Mouse (Mus musculus): ENCODE data around the gene Hbq1a. TPM values are rescaled to one million over a fixed set of nuclear protein-coding genes. Genes with fewer than 3 reads are reported as not detected.

The Hbq1a gene
- polyA plus RNA-seq, 1 experiment from 2014 or later: 0.94 TPM

GRCm38 (mm10) chr11:32297866-32298531 is 1.9 kb upstream of the Hbq1a start:
- ATAC-seq (no peak), DNase-seq (ENCODE audit: low spot score) (no peak)
- no peak overlapping the region for H3K4me3 ChIP-seq (ENCODE audit: low read depth, low read length)
- no peaks in the 10 kb centered on the region for H3K36me3 ChIP-seq (ENCODE audit: insufficient read depth, low read length)
- TF ChIP-seq EP300 (IDR thresholded peaks at IDR 0.05) (no peak), CTCF (IDR thresholded peaks at IDR 0.05) (no peak)
- H3K9me3 ChIP-seq (ENCODE audit: low read length): no peaks in the 10 kb centered on the region
- no peak overlapping the region for H3K4me2 ChIP-seq (replicated peaks; ENCODE audit: low read depth, low read length)
- H3K27me3 ChIP-seq (replicated peaks; ENCODE audit: insufficient read depth, low read length): no peaks in the 10 kb centered on the region
- no peak overlapping the region for H3K9ac ChIP-seq (replicated peaks; ENCODE audit: low read depth)
- no peak overlapping the region for H3K27ac ChIP-seq (ENCODE audit: low read length)
- H3K4me1 ChIP-seq (ENCODE audit: insufficient read depth, low read depth, low read length): no peaks in the 10 kb centered on the region
- whole genome bisulfite sequencing: 85% methylated on average over 1 of the region's 1 CpGs

DNA sequence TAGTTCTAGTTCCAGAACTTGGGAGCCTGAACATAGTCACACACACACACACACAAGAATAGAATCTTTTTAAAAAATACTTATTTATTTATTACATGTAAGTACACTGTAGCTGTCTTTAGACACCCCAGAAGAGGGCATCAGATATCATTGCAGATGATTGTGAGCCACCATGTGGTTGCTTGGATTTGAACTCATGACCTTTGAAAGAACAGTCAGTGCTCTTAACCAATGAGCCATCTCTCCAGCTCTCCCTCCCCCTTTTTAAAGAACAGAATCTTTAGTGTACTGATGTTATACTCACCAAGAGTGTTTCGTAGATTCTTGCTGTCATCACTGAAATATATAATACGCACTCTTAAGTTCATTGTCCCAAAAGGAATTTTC is 1.3 kb upstream of the Hbq1a start:
- TF ChIP-seq CTCF (IDR thresholded peaks at IDR 0.05): no peak
- TF ChIP-seq EP300 (IDR thresholded peaks at IDR 0.05): no peak
- no peaks in the 10 kb centered on the region for H3K27me3 ChIP-seq (replicated peaks; ENCODE audit: insufficient read depth, low read length)
- DNase-seq (ENCODE audit: low spot score) (no peak), ATAC-seq (no peak)
- H3K4me2 ChIP-seq (replicated peaks; ENCODE audit: low read depth, low read length): no peak overlapping the region
- 93% methylated on average over 2 of the region's 2 CpGs for WGBS
- H3K4me1 ChIP-seq (ENCODE audit: insufficient read depth, low read depth, low read length): no peaks in the 10 kb centered on the region
- no peaks in the 10 kb centered on the region for H3K9me3 ChIP-seq (ENCODE audit: low read length)
- H3K9ac ChIP-seq (replicated peaks; ENCODE audit: low read depth): no peak overlapping the region
- no peaks in the 10 kb centered on the region for H3K36me3 ChIP-seq (ENCODE audit: insufficient read depth, low read length)
- no peak overlapping the region for H3K4me3 ChIP-seq (ENCODE audit: low read depth, low read length)
- H3K27ac ChIP-seq (ENCODE audit: low read length): no peak overlapping the region

DNA sequence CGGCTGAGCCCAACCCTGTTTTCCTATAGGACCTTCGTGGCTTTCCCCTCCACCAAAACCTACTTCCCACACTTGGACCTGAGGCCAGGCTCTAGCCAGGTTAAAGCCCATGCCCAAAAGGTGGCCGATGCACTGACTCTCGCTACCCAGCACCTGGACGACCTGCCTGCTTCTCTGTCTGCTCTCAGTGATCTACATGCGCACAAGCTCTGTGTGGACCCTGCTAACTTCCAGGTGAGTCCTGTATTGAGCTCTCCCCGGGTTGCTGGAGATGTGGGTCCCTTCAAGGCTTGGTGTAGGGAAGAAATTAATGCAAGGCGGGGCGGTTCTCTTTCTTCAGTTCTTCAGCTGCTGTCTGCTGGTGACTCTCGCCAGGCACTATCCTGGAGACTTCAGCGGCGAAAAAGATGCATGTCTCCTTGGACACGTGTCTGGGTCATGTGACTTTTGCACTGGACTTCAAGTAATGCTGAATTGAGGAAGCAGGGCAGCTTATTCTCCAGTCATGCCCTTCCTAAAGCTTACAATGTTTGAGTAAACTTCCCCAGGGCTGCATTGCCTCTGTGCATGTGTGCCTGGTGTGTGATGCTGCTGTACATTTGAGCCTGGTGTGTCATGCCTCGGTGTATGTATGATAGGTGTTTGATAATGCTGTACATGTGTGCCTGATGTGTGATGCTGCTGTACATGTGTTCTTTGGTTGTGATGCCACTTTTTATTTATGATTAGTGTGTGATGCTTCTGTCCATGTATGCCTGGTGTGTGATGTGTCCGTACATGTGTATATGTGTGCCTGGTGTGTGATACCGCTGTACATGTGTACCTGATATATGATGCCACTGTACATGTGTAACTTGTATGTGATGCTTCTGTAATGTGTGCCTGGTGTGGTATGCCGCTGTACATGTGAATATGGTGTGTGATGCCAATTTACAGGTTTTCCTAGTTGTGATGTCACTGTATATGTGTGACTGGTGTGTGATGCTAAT is 704 bp downstream of the Hbq1a start:
- no peak overlapping the region for H3K4me3 ChIP-seq (ENCODE audit: low read depth, low read length)
- WGBS: 53% methylated on average over 14 of the region's 17 CpGs
- TF ChIP-seq EP300 (IDR thresholded peaks at IDR 0.05): no peak
- no peak for TF ChIP-seq CTCF (IDR thresholded peaks at IDR 0.05)

DNA sequence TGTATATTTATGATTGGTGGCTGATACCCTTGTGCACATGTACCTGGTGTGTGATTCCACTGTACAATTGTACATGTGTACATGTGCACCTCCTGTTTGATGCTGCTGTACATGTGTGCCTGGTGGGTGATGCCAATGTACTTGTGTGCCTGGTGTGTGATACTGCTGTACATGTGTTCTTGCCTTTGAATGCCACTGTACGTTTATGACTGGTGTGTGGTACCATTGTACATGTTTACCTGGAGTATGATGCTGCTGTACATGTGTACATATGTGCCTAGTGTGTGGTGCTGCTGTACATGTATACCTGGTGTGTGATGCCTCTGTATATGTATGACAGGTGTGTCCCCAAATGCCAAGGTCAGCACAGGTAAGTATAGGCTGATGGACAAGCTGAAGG is 1.6 kb downstream of the Hbq1a start:
- Histone ChIP-seq H3K4me2 (replicated peaks; ENCODE audit: low read depth, low read length) (no peak overlapping the region), H3K4me3 (ENCODE audit: low read depth, low read length) (no peak overlapping the region), H3K4me1 (ENCODE audit: insufficient read depth, low read depth, low read length) (no peaks in the 10 kb centered on the region), H3K9ac (replicated peaks; ENCODE audit: low read depth) (no peak overlapping the region), H3K9me3 (ENCODE audit: low read length) (no peaks in the 10 kb centered on the region), H3K27me3 (replicated peaks; ENCODE audit: insufficient read depth, low read length) (no peaks in the 10 kb centered on the region), H3K27ac (ENCODE audit: low read length) (no peak overlapping the region), H3K36me3 (ENCODE audit: insufficient read depth, low read length) (no peaks in the 10 kb centered on the region)
- WGBS: 48% methylated on average over 1 of the region's 1 CpGs
- ATAC-seq (no peak), DNase-seq (ENCODE audit: low spot score) (no peak)
- no peak for TF ChIP-seq EP300 (IDR thresholded peaks at IDR 0.05)
- no peak for TF ChIP-seq CTCF (IDR thresholded peaks at IDR 0.05)

More for the DNA sequence above, 704 bp downstream of the Hbq1a start:
- Histone ChIP-seq H3K9ac (replicated peaks; ENCODE audit: low read depth) (no peak overlapping the region), H3K4me1 (ENCODE audit: insufficient read depth, low read depth, low read length) (no peaks in the 10 kb centered on the region), H3K27me3 (replicated peaks; ENCODE audit: insufficient read depth, low read length) (no peaks in the 10 kb centered on the region), H3K9me3 (ENCODE audit: low read length) (no peaks in the 10 kb centered on the region), H3K27ac (ENCODE audit: low read length) (no peak overlapping the region), H3K36me3 (ENCODE audit: insufficient read depth, low read length) (no peaks in the 10 kb centered on the region), H3K4me2 (replicated peaks; ENCODE audit: low read depth, low read length) (no peak overlapping the region)
- ATAC-seq (0 out of 2 replicates have a peak, but pooled peaks have one; percentile 1), DNase-seq (ENCODE audit: low spot score) (no peak)

- H3K9me3 ChIP-seq (ENCODE audit: low read length): no peaks in the 10 kb centered on the region
- WGBS: 22% methylated on average over 2 of the region's 2 CpGs
- H3K4me2 ChIP-seq (replicated peaks; ENCODE audit: low read depth, low read length): no peak overlapping the region
- H3K27ac ChIP-seq (ENCODE audit: low read length): no peak overlapping the region
- H3K4me1 ChIP-seq (ENCODE audit: insufficient read depth, low read depth, low read length): no peaks in the 10 kb centered on the region
- TF ChIP-seq EP300 (IDR thresholded peaks at IDR 0.05): no peak
- TF ChIP-seq CTCF (IDR thresholded peaks at IDR 0.05): no peak
- DNase-seq (ENCODE audit: low spot score) (no peak), ATAC-seq (no peak)
- H3K9ac ChIP-seq (replicated peaks; ENCODE audit: low read depth): no peak overlapping the region
- no peaks in the 10 kb centered on the region for H3K36me3 ChIP-seq (ENCODE audit: insufficient read depth, low read length)
- H3K27me3 ChIP-seq (replicated peaks; ENCODE audit: insufficient read depth, low read length): no peaks in the 10 kb centered on the region
- H3K4me3 ChIP-seq (ENCODE audit: low read depth, low read length): no peak overlapping the region
Measured at GRCm38 (mm10) chr11:32302824-32303419, 3.1 kb downstream of the Hbq1a start.

DNA sequence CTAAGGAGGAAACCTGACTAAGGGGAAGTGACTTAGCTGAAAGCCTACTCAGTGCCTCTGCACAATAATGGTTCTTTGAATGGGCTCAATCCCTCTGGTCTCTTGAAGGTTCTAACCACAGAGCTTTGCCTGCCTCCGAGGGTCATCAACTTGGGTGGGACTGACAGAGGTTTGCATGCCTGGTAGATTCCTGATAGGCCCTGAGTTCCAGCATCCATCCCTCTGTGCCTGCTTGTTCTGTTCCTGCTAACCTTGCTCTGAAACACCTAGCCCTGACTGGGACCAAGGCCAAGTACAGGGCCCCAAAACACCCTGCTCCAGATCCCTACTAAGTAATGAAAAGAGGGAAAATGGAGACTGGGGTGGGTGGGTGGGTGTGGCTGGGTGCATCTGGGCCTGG is 3.6 kb downstream of the Hbq1a start:
- Histone ChIP-seq H3K9me3 (ENCODE audit: low read length) (no peaks in the 10 kb centered on the region), H3K4me1 (ENCODE audit: insufficient read depth, low read depth, low read length) (no peaks in the 10 kb centered on the region), H3K27me3 (replicated peaks; ENCODE audit: insufficient read depth, low read length) (no peaks in the 10 kb centered on the region), H3K4me2 (replicated peaks; ENCODE audit: low read depth, low read length) (no peak overlapping the region), H3K4me3 (ENCODE audit: low read depth, low read length) (no peak overlapping the region), H3K36me3 (ENCODE audit: insufficient read depth, low read length) (no peaks in the 10 kb centered on the region), H3K27ac (ENCODE audit: low read length) (no peak overlapping the region), H3K9ac (replicated peaks; ENCODE audit: low read depth) (no peak overlapping the region)
- DNase-seq (ENCODE audit: low spot score) (no peak), ATAC-seq (no peak)
- TF ChIP-seq CTCF (IDR thresholded peaks at IDR 0.05): no peak
- TF ChIP-seq EP300 (IDR thresholded peaks at IDR 0.05): no peak
- WGBS: 80% methylated on average over 1 of the region's 1 CpGs

Measured in lung, postnatal 0 days (tissue).